Mouse (Mus musculus): Measurements from ENCODE around the gene Zfyve21.

DNA sequence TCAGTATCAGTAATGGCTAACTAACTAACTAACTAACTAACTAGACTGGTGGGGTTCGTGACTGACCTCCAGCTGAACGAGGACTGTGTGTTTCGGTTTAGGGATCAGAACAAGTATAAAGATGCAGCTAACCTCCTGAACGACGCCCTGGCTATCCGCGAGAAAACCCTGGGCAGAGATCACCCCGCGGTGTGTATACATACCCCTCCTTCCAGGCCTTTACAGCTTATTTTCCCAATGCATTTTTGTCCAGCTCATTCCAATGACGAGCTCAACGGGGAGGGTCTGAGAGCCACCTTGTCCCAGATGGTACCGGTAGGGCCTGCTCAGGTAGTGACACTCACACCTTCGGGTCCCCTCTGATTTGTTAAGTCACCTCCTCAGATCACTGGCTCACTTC is 36.1 kb upstream of the Zfyve21 start:
- no peak for TF ChIP-seq CTCF (IDR thresholded peaks at IDR 0.05; ENCODE audit: low read depth)
- no peak for TF ChIP-seq EP300 (IDR thresholded peaks at IDR 0.05; ENCODE audit: low read depth)
